Mouse (Mus musculus): ENCODE measurements around the gene Gm6526. TPM values are rescaled to one million over a fixed set of nuclear protein-coding genes. Genes with fewer than 3 reads are reported as not detected.

Gm6526 gene
- not detected for total RNA-seq (2023)

GRCm38 (mm10) chr14:43747566-43747965 lies at the start of gene Gm6526:
Gene Gm6526 (plus strand): TSS chr14:43747866.

GRCm38 (mm10) chr14:43727385-43727784 lies 20.3 kb upstream of the Gm6526 start, which contains the start of gene Gm16506:
Gene Gm16506 (minus strand): TSS chr14:43727485.

GRCm38 (mm10) chr14:43784645-43785044 lies 37.0 kb downstream of the Gm6526 start, which contains the start of gene Gm8180:
Gene Gm8180 (minus strand): TSS chr14:43784745.

Other genes starting within 250 kb of the Gm6526 start
- gene Gm5799, start 204.3 kb upstream of the Gm6526 start, total RNA-seq (2023), result not detected
- gene Gm17654, start 168.7 kb upstream of the Gm6526 start, total RNA-seq (2023), result not detected
- gene Gm10375, start 139.9 kb upstream of the Gm6526 start, total RNA-seq (2023), result not detected
- gene Gm8165, start 70.7 kb upstream of the Gm6526 start, total RNA-seq (2023), result not detected
- gene Gm7324, start 50.0 kb upstream of the Gm6526 start, total RNA-seq (2023), result 0.83 TPM
- gene Gm16506, start 20.4 kb upstream of the Gm6526 start, total RNA-seq (2023), result not detected
- not detected for gene Gm8180, start 36.9 kb downstream of the Gm6526 start, total RNA-seq (2023)
- not detected for gene Ear1, start 127.7 kb downstream of the Gm6526 start, total RNA-seq (2023)
- not detected for gene Ear10, start 175.7 kb downstream of the Gm6526 start, total RNA-seq (2023)
- gene Gm8113, start 177.5 kb downstream of the Gm6526 start, total RNA-seq (2023), result not detected
- gene Ang5, start 209.2 kb downstream of the Gm6526 start, total RNA-seq (2023), result not detected